Mouse (Mus musculus) CH12.LX (cell line): Measurements from ENCODE around the gene Snai1. TPM values are rescaled to one million over a fixed set of nuclear protein-coding genes. Genes with fewer than 3 reads are reported as not detected.

Experiments used
- DNase-seq: peaks from one replicate; pipeline ENCODE4 v3.0.0-alpha.2; 2013; ENCODE audit errors: extremely low read depth
- H3K27ac ChIP-seq: 2 replicates; pipeline ENCODE4 v1.5.1; 2012; ENCODE audit warnings: low read depth, mild to moderate bottlenecking, control low read depth, moderate library complexity; ENCODE audit not compliant: insufficient read depth
- H3K27me3 ChIP-seq: replicated peaks from 2 replicates; pipeline ENCODE3; 2012; ENCODE audit warnings: inconsistent platforms
- H3K36me3 ChIP-seq, 2 experiments: replicated peaks in 1 of 2; 2 replicates each; pipeline versions ENCODE3 to v1.6.1; 2012; ENCODE audit warnings: inconsistent platforms in 1 of 2, low read length in 1 of 2, mild to moderate bottlenecking in 1 of 2, mixed read lengths in 1 of 2, moderate library complexity in 1 of 2; ENCODE audit not compliant: control insufficient read depth in 1 of 2, insufficient read depth in 1 of 2
- H3K4me1 ChIP-seq, 2 experiments: 2 replicates each; pipeline ENCODE4 v1.6.1; 2012; ENCODE audit warnings: inconsistent platforms in 1 of 2, moderate library complexity in 1 of 2; ENCODE audit not compliant: insufficient read depth in 2 of 2, control insufficient read depth in 1 of 2
- H3K4me2 ChIP-seq: 2 replicates; pipeline ENCODE4 v1.6.1; 2012; ENCODE audit warnings: low read depth, mild to moderate bottlenecking, control low read depth; ENCODE audit not compliant: poor library complexity, insufficient read depth, severe bottlenecking
- H3K4me3 ChIP-seq, 3 experiments: fragments of 150-350 bp in 1 of 3; sonication (generic) in 1 of 3; replicated peaks in 1 of 3; 2 replicates each; pipeline versions ENCODE3 to v1.5.1; 2011 to 2012; ENCODE audit warnings: low read depth in 2 of 3, low read length in 2 of 3, mild to moderate bottlenecking in 2 of 3, moderate library complexity in 2 of 3, control low read depth in 1 of 3, improper control_type of control experiment in 1 of 3, inconsistent platforms in 1 of 3, mixed read lengths in 1 of 3; ENCODE audit not compliant: poor library complexity in 1 of 3
- H3K79me2 ChIP-seq: replicated peaks from 2 replicates; pipeline ENCODE4 v1.6.1; 2012; ENCODE audit warnings: mild to moderate bottlenecking, moderate library complexity; ENCODE audit not compliant: control insufficient read depth, poor library complexity, insufficient read depth, severe bottlenecking; ENCODE audit errors: extremely low read depth
- H3K9ac ChIP-seq: 2 replicates; pipeline ENCODE4 v1.6.1; 2012; ENCODE audit warnings: low read depth, mild to moderate bottlenecking, control low read depth, moderate library complexity; ENCODE audit not compliant: insufficient read depth
- H3K9me3 ChIP-seq: replicated peaks from 2 replicates; pipeline ENCODE3; 2012; ENCODE audit warnings: low read length, inconsistent platforms, mixed read lengths
- BHLHE40 ChIP-seq: IDR thresholded peaks from 2 replicates; pipeline ENCODE4 v1.6.1; 2011; ENCODE audit warnings: mild to moderate bottlenecking, low read depth, low read length, improper control_type of control experiment
- CHD1 ChIP-seq: IDR thresholded peaks from 2 replicates; pipeline ENCODE4 v1.6.1; 2012; ENCODE audit warnings: low read depth, low read length, improper control_type of control experiment, inconsistent platforms
- CHD2 ChIP-seq: IDR thresholded peaks from 2 replicates; pipeline ENCODE4 v1.6.1; 2011; ENCODE audit warnings: low read length, improper control_type of control experiment
- CTCF ChIP-seq, 2 experiments: IDR thresholded peaks in 1 of 2; conservative IDR thresholded peaks in 1 of 2; 2 replicates each; pipeline ENCODE4 v1.5.1; 2011 to 2012; ENCODE audit warnings: low read depth in 2 of 2, low read length in 2 of 2, improper control_type of control experiment in 1 of 2, inconsistent platforms in 1 of 2, mild to moderate bottlenecking in 1 of 2, moderate library complexity in 1 of 2
- E2F4 ChIP-seq: IDR thresholded peaks from 2 replicates; pipeline ENCODE4 v1.6.1; 2011; ENCODE audit warnings: low read depth, low read length, improper control_type of control experiment; ENCODE audit not compliant: insufficient replicate concordance
- ELF1 ChIP-seq: IDR thresholded peaks from 2 replicates; pipeline ENCODE4 v1.6.1; 2014; ENCODE audit warnings: low read depth, mild to moderate bottlenecking, inconsistent platforms, low read length, improper control_type of control experiment
- EP300 ChIP-seq: IDR thresholded peaks from 2 replicates; pipeline ENCODE4 v1.6.1; 2011; ENCODE audit warnings: low read length, improper control_type of control experiment
- ETS1 ChIP-seq: conservative IDR thresholded peaks from 2 replicates; pipeline ENCODE4 v1.6.1; 2012; ENCODE audit warnings: low read depth, mild to moderate bottlenecking, inconsistent platforms, low read length, improper control_type of control experiment, moderate library complexity
- GABPA ChIP-seq: IDR thresholded peaks from 2 replicates; pipeline ENCODE4 v1.6.1; 2012; ENCODE audit warnings: low read depth, low read length, improper control_type of control experiment, inconsistent platforms; ENCODE audit not compliant: insufficient replicate concordance
- HCFC1 ChIP-seq: IDR thresholded peaks from 2 replicates; pipeline ENCODE4 v1.6.1; 2012; ENCODE audit warnings: low read depth, mild to moderate bottlenecking, inconsistent platforms, low read length, improper control_type of control experiment
- IRF4 ChIP-seq: IDR thresholded peaks from 2 replicates; pipeline ENCODE4 v1.6.1; 2014; ENCODE audit warnings: low read depth, mild to moderate bottlenecking, inconsistent platforms, low read length, improper control_type of control experiment
- JUN ChIP-seq: IDR thresholded peaks from 2 replicates; pipeline ENCODE4 v1.6.1; 2011; ENCODE audit warnings: low read depth, mild to moderate bottlenecking, low read length, improper control_type of control experiment, moderate library complexity; ENCODE audit not compliant: insufficient read depth
- JUND ChIP-seq: conservative IDR thresholded peaks from 2 replicates; pipeline ENCODE4 v1.6.1; 2011; ENCODE audit warnings: low read depth, low read length, improper control_type of control experiment
- KAT2A ChIP-seq: IDR thresholded peaks from 2 replicates; pipeline ENCODE4 v1.6.1; 2012; ENCODE audit warnings: low read length, improper control_type of control experiment, inconsistent platforms; ENCODE audit not compliant: insufficient replicate concordance
- MAFK ChIP-seq: IDR thresholded peaks from 2 replicates; pipeline ENCODE4 v1.6.1; 2011; ENCODE audit warnings: low read length, improper control_type of control experiment; ENCODE audit not compliant: insufficient replicate concordance
- MAX ChIP-seq: IDR thresholded peaks from 2 replicates; pipeline ENCODE4 v1.6.1; 2011; ENCODE audit warnings: low read length, improper control_type of control experiment
- MAZ ChIP-seq: IDR thresholded peaks from 2 replicates; pipeline ENCODE4 v1.6.1; 2012; ENCODE audit warnings: low read depth, mild to moderate bottlenecking, inconsistent platforms, low read length, improper control_type of control experiment, moderate library complexity
- MEF2A ChIP-seq: IDR thresholded peaks from 2 replicates; pipeline ENCODE4 v1.6.1; 2014; ENCODE audit warnings: low read depth, mild to moderate bottlenecking, inconsistent platforms, low read length, improper control_type of control experiment, borderline replicate concordance
- MXI1 ChIP-seq: IDR thresholded peaks from 2 replicates; pipeline ENCODE4 v1.6.1; 2011; ENCODE audit warnings: mild to moderate bottlenecking, low read depth, low read length, improper control_type of control experiment
- MYC ChIP-seq: IDR thresholded peaks from 2 replicates; pipeline ENCODE4 v1.6.1; 2011; ENCODE audit warnings: low read depth, mild to moderate bottlenecking, improper control_type of control experiment, low read length
- NELFE ChIP-seq: IDR thresholded peaks from 2 replicates; pipeline ENCODE4 v1.6.1; 2011; ENCODE audit warnings: low read depth, low read length, improper control_type of control experiment
- NRF1 ChIP-seq: IDR thresholded peaks from 2 replicates; pipeline ENCODE4 v1.6.1; 2014; ENCODE audit warnings: low read depth, mild to moderate bottlenecking, inconsistent platforms, low read length, improper control_type of control experiment, moderate library complexity
- PAX5 ChIP-seq: IDR thresholded peaks from 2 replicates; pipeline ENCODE4 v1.6.1; 2012; ENCODE audit warnings: low read length, inconsistent platforms, mixed read lengths
- POLR2A ChIP-seq: IDR thresholded peaks from 2 replicates; pipeline ENCODE4 v1.6.1; 2011; ENCODE audit warnings: low read depth, mild to moderate bottlenecking, improper control_type of control experiment, low read length
- POLR2AphosphoS2 ChIP-seq: IDR thresholded peaks from 2 replicates; pipeline ENCODE4 v1.6.1; 2011; ENCODE audit warnings: low read depth, low read length, improper control_type of control experiment
- RAD21 ChIP-seq: IDR thresholded peaks from 2 replicates; pipeline ENCODE4 v1.6.1; 2011; ENCODE audit warnings: low read depth, mild to moderate bottlenecking, low read length, improper control_type of control experiment, moderate library complexity
- RCOR1 ChIP-seq: conservative IDR thresholded peaks from 2 replicates; pipeline ENCODE4 v1.6.1; 2012; ENCODE audit warnings: low read depth, mild to moderate bottlenecking, inconsistent platforms, low read length, improper control_type of control experiment
- SIN3A ChIP-seq: IDR thresholded peaks from 2 replicates; pipeline ENCODE4 v1.6.1; 2012; ENCODE audit warnings: low read length, improper control_type of control experiment, inconsistent platforms
- SMC3 ChIP-seq: IDR thresholded peaks from 2 replicates; pipeline ENCODE4 v1.6.1; 2011; ENCODE audit warnings: low read depth, low read length, improper control_type of control experiment
- TBP ChIP-seq: conservative IDR thresholded peaks from 2 replicates; pipeline ENCODE4 v1.6.1; 2011; ENCODE audit warnings: low read depth, low read length, improper control_type of control experiment
- TCF12 ChIP-seq: IDR thresholded peaks from 2 replicates; pipeline ENCODE4 v1.6.1; 2014; ENCODE audit warnings: low read depth, mild to moderate bottlenecking, inconsistent platforms, low read length, improper control_type of control experiment
- UBTF ChIP-seq: IDR thresholded peaks from 2 replicates; pipeline ENCODE4 v1.6.1; 2012; ENCODE audit warnings: low read depth, mild to moderate bottlenecking, inconsistent platforms, low read length, improper control_type of control experiment, moderate library complexity
- USF1 ChIP-seq: IDR thresholded peaks from 2 replicates; pipeline ENCODE4 v1.6.1; 2014; ENCODE audit warnings: low read depth, mild to moderate bottlenecking, inconsistent platforms, low read length, improper control_type of control experiment
- USF2 ChIP-seq: conservative IDR thresholded peaks from 2 replicates; pipeline ENCODE4 v1.6.1; 2011; ENCODE audit warnings: low read depth, low read length, improper control_type of control experiment
- ZC3H11A ChIP-seq: IDR thresholded peaks from 2 replicates; pipeline ENCODE4 v1.6.1; 2012; ENCODE audit warnings: low read depth, mild to moderate bottlenecking, inconsistent platforms, low read length, improper control_type of control experiment
- ZKSCAN1 ChIP-seq: IDR thresholded peaks from 2 replicates; pipeline ENCODE4 v1.6.1; 2012; ENCODE audit warnings: low read depth, inconsistent platforms, low read length, improper control_type of control experiment, borderline replicate concordance
- ZMIZ1 ChIP-seq: IDR thresholded peaks from 2 replicates; pipeline ENCODE4 v1.6.1; 2012; ENCODE audit warnings: low read depth, mild to moderate bottlenecking, inconsistent platforms, low read length, improper control_type of control experiment
- ZNF384 ChIP-seq: IDR thresholded peaks from 2 replicates; pipeline ENCODE4 v1.6.1; 2012; ENCODE audit warnings: low read depth, low read length, improper control_type of control experiment, inconsistent platforms
- dilution Hi-C: fragments of 300-500 bp; cut with MboI; formaldehyde crosslinking; loops from 2 replicates; pipeline ENCODE4 v1.14.3; 2020; ENCODE audit warnings: low sequenced_read_pairs; ENCODE audit not compliant: extremely low pct_unique_long_range_greater_than_20kb, extremely low pct_ligation_motif_present
- in situ Hi-C: fragments of 300-500 bp; cut with MboI; formaldehyde crosslinking; loops from 3 replicates; pipeline ENCODE4 v1.14.3; 2019; ENCODE audit warnings: low sequenced_read_pairs, low pct_ligation_motif_present, low pct_unique_long_range_greater_than_20kb, mixed read lengths
- polyA plus RNA-seq: library from polyadenylated mRNA; unstranded; fragments of >175 nt; gene quantifications from 2 replicates; pipeline ENCODE4 v1.2.1, GENCODE M21; 2012; ENCODE audit warnings: low read depth; ENCODE audit not compliant: insufficient read length
- total RNA-seq, 2 experiments: library from RNA; depleted of rRNA; stranded (reverse); fragments of 300-350 nt in 1 of 2; fragments of >200 nt in 1 of 2; gene quantifications; 2 replicates each; pipeline ENCODE4 v1.2.3; 2012 to 2014

Gene Snai1
- total and polyA plus RNA-seq, 3 experiments, result 1.6 to 12.6 (median 3.1) TPM

DNA sequence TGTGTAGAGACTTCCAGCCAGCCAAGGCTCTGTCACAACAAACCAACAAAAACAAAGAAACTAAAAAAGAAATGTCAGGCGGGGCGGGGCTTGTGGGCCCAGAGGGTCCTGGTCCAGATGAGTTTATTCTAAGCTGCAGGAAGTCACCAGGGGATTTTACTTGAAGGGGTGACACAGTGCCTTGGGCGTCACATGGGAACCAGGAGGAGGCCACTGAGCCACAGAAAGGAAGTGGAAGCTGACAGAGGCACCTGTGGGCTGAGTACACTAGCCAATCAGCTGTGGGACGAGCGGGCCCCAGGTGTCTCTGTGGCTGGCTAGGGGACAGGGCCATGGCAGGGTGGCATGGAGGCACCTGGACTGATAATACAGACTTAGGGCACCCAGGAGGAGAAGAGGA, 17.8 kb downstream of the Snai1 start:
- Histone ChIP-seq H3K79me2 (no peaks in the 10 kb centered on the region), H3K9ac (no peak overlapping the region), H3K27ac (peak overlapping the region; percentile 61; the same call in 1 of the 2 replicates), H3K9me3 (peaks cover 7% of the 10 kb centered on the region), H3K4me1 (peaks cover 30 to 68% of the 10 kb centered on the region in 2 experiments), H3K36me3 (peaks cover 0 to 29% of the 10 kb centered on the region in 2 experiments), H3K4me3 (peak overlapping the region in 1 of 3 experiments; percentile 2), H3K27me3 (no peaks in the 10 kb centered on the region), H3K4me2 (peak overlapping the region; percentile 43; the same call in 1 of the 2 replicates)
- DNase-seq, result peak; percentile 85
- dilution Hi-C loops (no loop called here), in situ Hi-C loops (no loop called here)
- TF ChIP-seq USF2, result no peak
- TF ChIP-seq USF1, result no peak; the same call in 1 of the 2 replicates
- no peak for TF ChIP-seq CHD2
- no peak for TF ChIP-seq MAFK
- TF ChIP-seq ZC3H11A, result no peak
- peak; percentile 46; the same call in 1 of the 2 replicates for TF ChIP-seq EP300
- no peak for TF ChIP-seq UBTF
- TF ChIP-seq ZMIZ1, result no peak
- TF ChIP-seq JUN, result no peak
- no peak for TF ChIP-seq NELFE
- TF ChIP-seq ELF1, result peak; percentile 65
- no peak for TF ChIP-seq GABPA
- 0 out of 2 replicates have a peak, but pooled peaks have one; percentile 14 for TF ChIP-seq MAZ
- peak; percentile 85 for TF ChIP-seq MEF2A
- TF ChIP-seq BHLHE40, result peak; percentile 70
- TF ChIP-seq E2F4, result no peak
- no peak for TF ChIP-seq JUND
- TF ChIP-seq MXI1, result no peak; the same call in 1 of the 2 replicates
- peak; percentile 88 for TF ChIP-seq TCF12
- no peak for TF ChIP-seq SMC3
- TF ChIP-seq POLR2AphosphoS2, result no peak
- no peak for TF ChIP-seq SIN3A
- no peak for TF ChIP-seq CTCF (conservative IDR thresholded peaks at IDR 0.05 in 1 of 2, IDR thresholded peaks at IDR 0.05 in 1 of 2; ENCODE audit: low read depth in 2 of 2, low read length in 2 of 2)
- TF ChIP-seq POLR2A, result no peak
- peak; percentile 81 for TF ChIP-seq ETS1
- TF ChIP-seq CHD1, result no peak
- no peak for TF ChIP-seq ZKSCAN1
- TF ChIP-seq MAX, result peak; percentile 5; the same call in 1 of the 2 replicates
- no peak for TF ChIP-seq RCOR1
- TF ChIP-seq IRF4, result peak; percentile 64; the same call in 1 of the 2 replicates
- no peak for TF ChIP-seq ZNF384
- TF ChIP-seq TBP, result no peak
- no peak for TF ChIP-seq NRF1
- TF ChIP-seq MYC, result 0 out of 2 replicates have a peak, but pooled peaks have one; percentile 54
- TF ChIP-seq KAT2A, result no peak
- no peak for TF ChIP-seq RAD21
- no peak for TF ChIP-seq PAX5
- no peak; the same call in 1 of the 2 replicates for TF ChIP-seq HCFC1
